Mouse (Mus musculus): ENCODE measurements around the gene Col24a1.

DNA sequence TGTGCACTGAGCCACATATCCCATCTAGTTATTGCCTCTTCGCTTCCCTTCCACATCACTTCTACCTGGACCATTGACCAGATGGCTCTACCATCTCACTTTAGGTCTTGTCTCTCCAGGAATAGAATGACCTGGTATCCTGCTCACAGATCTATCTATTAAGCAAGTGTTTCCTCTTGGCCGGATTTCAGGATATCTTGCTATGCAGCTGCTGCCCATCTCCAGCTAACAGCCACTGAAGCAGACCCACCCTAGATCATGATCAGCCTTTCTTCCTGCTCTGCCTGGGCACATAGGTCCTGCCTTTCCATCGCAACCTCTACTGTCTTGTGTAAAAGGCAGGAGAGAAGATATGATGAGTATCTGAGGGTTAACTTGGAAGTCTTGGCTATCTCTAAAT, 84.0 kb downstream of the Col24a1 start:
- no peak for TF ChIP-seq CTCF (IDR thresholded peaks at IDR 0.05; ENCODE audit: extremely low read depth, insufficient read length, insufficient replicate concordance, low read depth, low read length)
- TF ChIP-seq POLR2A (IDR thresholded peaks at IDR 0.05; ENCODE audit: low read depth, low read length) = no peak

Measured in small intestine, adult 2 months (tissue).